In the genomic region with DNA sequence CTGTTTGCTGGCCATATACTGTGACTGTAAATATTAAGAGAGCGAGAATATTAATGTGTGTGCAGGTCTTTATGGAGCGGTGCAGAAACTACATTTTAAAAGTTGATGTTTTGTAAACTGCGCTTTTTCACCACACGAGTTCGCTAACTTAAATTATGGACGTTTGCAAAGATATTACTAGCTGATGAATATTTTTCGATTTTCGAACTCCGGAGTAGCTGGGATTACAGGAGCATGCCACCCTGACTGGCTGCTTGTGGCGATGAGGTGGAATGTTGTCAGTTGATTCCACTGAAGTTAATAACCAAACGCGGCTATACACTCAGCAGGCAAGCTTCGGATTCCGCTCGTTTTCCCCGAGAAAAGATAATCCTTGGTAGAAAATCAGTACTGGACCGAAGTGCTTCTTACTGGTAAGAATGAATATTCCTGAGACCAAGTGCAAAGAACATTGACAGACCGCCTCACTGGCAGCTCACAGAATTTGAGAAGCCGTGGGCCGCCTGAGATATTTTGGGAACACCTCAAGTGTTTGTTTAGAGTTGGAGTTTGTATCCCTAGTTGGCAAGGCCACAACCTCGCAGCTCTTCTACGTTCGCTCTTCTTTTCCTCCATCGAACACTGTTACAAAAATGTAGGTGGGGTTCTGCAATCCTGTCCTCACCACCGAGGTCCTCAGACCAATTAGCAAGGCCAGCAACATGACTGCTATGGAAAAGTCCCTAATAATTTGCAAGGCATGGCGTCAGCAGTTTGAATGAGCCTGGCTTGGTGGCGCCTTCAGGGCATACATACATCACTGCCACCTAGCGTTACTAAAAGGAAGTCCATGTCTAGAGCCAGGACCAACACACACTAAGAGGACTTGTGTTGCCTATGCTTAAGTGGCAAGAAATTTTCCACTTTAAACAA, we compare ENCODE assay signal across 8 mouse cellular contexts. TPM values are rescaled to one million over a fixed set of nuclear protein-coding genes. Genes with fewer than 3 reads are reported as not detected.
DNase-seq lines count a peak whose midpoint lies in the region; ATAC-seq and TF ChIP-seq lines count a peak whose summit lies in the region.

No protein-coding gene starts in this region.

- TF ChIP-seq EP300 in ES-Bruce4 (IDR thresholded peaks at IDR 0.05; ENCODE audit: insufficient read depth, low read depth, low read length): no peak
- TF ChIP-seq EP300 in stomach, postnatal 0 days (optimal IDR thresholded peaks at IDR 0.05): no peak

- H3K4me1 ChIP-seq in ES-Bruce4 (ENCODE audit: control insufficient read depth, insufficient read depth, low read length): no peaks in the 10 kb centered on the region
- H3K4me1 ChIP-seq in heart, embryonic 15.5 days (replicated peaks): peaks cover 11% of the 10 kb centered on the region
- peaks cover 6% of the 10 kb centered on the region for H3K4me1 ChIP-seq in liver, embryonic 12.5 days
- H3K4me1 ChIP-seq in stomach, postnatal 0 days (replicated peaks; ENCODE audit: control insufficient read depth, insufficient read depth): no peaks in the 10 kb centered on the region; the same call in 1 of the 2 replicates

- no peak overlapping the region for H3K27ac ChIP-seq in ES-Bruce4 (ENCODE audit: insufficient read depth, low read length)
- H3K27ac ChIP-seq in heart, embryonic 15.5 days: peak overlapping the region; percentile 73
- H3K27ac ChIP-seq in liver, embryonic 12.5 days: 0 out of 2 replicates have a peak overlapping the region, but pooled peaks have one; percentile 39
- H3K27ac ChIP-seq in stomach, postnatal 0 days (replicated peaks): peak overlapping the region; percentile 88; the same call in 1 of the 2 replicates

- H3K4me2 ChIP-seq in heart, embryonic 15.5 days: peak overlapping the region; percentile 96
- peak overlapping the region; percentile 96 for H3K4me2 ChIP-seq in liver, embryonic 12.5 days
- H3K4me2 ChIP-seq in stomach, postnatal 0 days (replicated peaks; ENCODE audit: low read depth): peak overlapping the region; percentile 95

- peak; percentile 63 for TF ChIP-seq CTCF in ES-Bruce4 (IDR thresholded peaks at IDR 0.05; ENCODE audit: low read depth, low read length)
- peak; percentile 97 for TF ChIP-seq CTCF in stomach, postnatal 0 days (IDR thresholded peaks at IDR 0.05; ENCODE audit: low read depth)

- WGBS in heart, embryonic 15.5 days: 10% methylated on average over 28 of the region's 28 CpGs
- WGBS in liver, embryonic 12.5 days (ENCODE audit: insufficient replicate concordance): 17% methylated on average over 28 of the region's 28 CpGs
- 11% methylated on average over 28 of the region's 28 CpGs for WGBS in stomach, postnatal 0 days

- DNase-seq in c-Kit-positive CD71-negative TER-119-negative erythroid progenitor cells, embryonic 14.5 days (ENCODE audit: low read depth): peak; percentile 60
- DNase-seq in fibroblast of lung, adult 2 months (ENCODE audit: low read depth): peak; percentile 83
- peak; percentile 84 for DNase-seq in kidney, postnatal 10 days
- DNase-seq in naive thymus-derived CD4-positive, alpha-beta T cell, adult 2 months (ENCODE audit: low read depth): peak; percentile 50
- peak; percentile 66 for DNase-seq in stomach, postnatal 0 days (ENCODE audit: low spot score)

- H3K4me3 ChIP-seq in ES-Bruce4 (ENCODE audit: low read depth, low read length): peak overlapping the region; percentile 57
- H3K4me3 ChIP-seq in heart, embryonic 15.5 days: peak overlapping the region; percentile 80
- H3K4me3 ChIP-seq in liver, embryonic 12.5 days: peak overlapping the region; percentile 68
- H3K4me3 ChIP-seq in stomach, postnatal 0 days (ENCODE audit: low read depth, low read length): peak overlapping the region; percentile 79

- peaks cover 5% of the 10 kb centered on the region for H3K27me3 ChIP-seq in ES-Bruce4 (ENCODE audit: control insufficient read depth, insufficient read depth, low read length, poor library complexity, severe bottlenecking)
- H3K27me3 ChIP-seq in heart, embryonic 15.5 days: no peaks in the 10 kb centered on the region
- no peaks in the 10 kb centered on the region for H3K27me3 ChIP-seq in liver, embryonic 12.5 days (replicated peaks)
- no peaks in the 10 kb centered on the region for H3K27me3 ChIP-seq in stomach, postnatal 0 days (ENCODE audit: control insufficient read depth, insufficient read depth, low read length)

- H3K36me3 ChIP-seq in ES-Bruce4 (ENCODE audit: control insufficient read depth, insufficient read depth, low read length, poor library complexity, severe bottlenecking): no peaks in the 10 kb centered on the region
- no peaks in the 10 kb centered on the region for H3K36me3 ChIP-seq in heart, embryonic 15.5 days
- H3K36me3 ChIP-seq in liver, embryonic 12.5 days: no peaks in the 10 kb centered on the region; the same call in 1 of the 2 replicates
- H3K36me3 ChIP-seq in stomach, postnatal 0 days (ENCODE audit: control insufficient read depth, insufficient read depth, low read length): no peaks in the 10 kb centered on the region

- ATAC-seq in heart, embryonic 15.5 days (replicated peaks; ENCODE audit: insufficient number of reproducible peaks, insufficient read depth, low FRiP score, low read depth): peak; percentile 78; the same call in 1 of the 2 replicates
- peak; percentile 58 for ATAC-seq in liver, embryonic 12.5 days
- ATAC-seq in stomach, postnatal 0 days (ENCODE audit: low FRiP score, low TSS enrichment): peak; percentile 82

- TF ChIP-seq POLR2A in ES-Bruce4 (IDR thresholded peaks at IDR 0.05; ENCODE audit: insufficient read depth, low read length): no peak

- peak overlapping the region; percentile 91 for H3K9ac ChIP-seq in ES-Bruce4 (ENCODE audit: low read depth, poor library complexity, severe bottlenecking)
- H3K9ac ChIP-seq in heart, embryonic 15.5 days: peak overlapping the region; percentile 92
- H3K9ac ChIP-seq in liver, embryonic 12.5 days: peak overlapping the region; percentile 82
- H3K9ac ChIP-seq in stomach, postnatal 0 days (ENCODE audit: low read length): peak overlapping the region; percentile 91

- H3K9me3 ChIP-seq in ES-Bruce4 (replicated peaks; ENCODE audit: control insufficient read depth, insufficient read depth, low read length, poor library complexity, severe bottlenecking): no peaks in the 10 kb centered on the region
- no peaks in the 10 kb centered on the region for H3K9me3 ChIP-seq in heart, embryonic 15.5 days (replicated peaks)
- no peaks in the 10 kb centered on the region for H3K9me3 ChIP-seq in liver, embryonic 12.5 days (replicated peaks)
- H3K9me3 ChIP-seq in stomach, postnatal 0 days (ENCODE audit: control insufficient read depth, low read length): no peaks in the 10 kb centered on the region

RNA-seq across cellular contexts. Expression of a gene that starts 0.7 kb away (rescaled TPM):
- polyA plus RNA-seq in ES-Bruce4 (2011; ENCODE audit: insufficient read depth, insufficient read length, low read depth, missing spikeins): 6.4 and 9.2 TPM in 2 replicates
- 7.8 and 10.9 TPM in 2 replicates for polyA plus RNA-seq in heart, embryonic 15.5 days (2015; fragmentation: Nextera tagmentation; extraction: Ambion mirVana)
- 6.3 and 7.1 TPM in 2 replicates for polyA plus RNA-seq in liver, embryonic 12.5 days (2016; fragmentation: Nextera tagmentation; extraction: Ambion mirVana)
- polyA plus RNA-seq in stomach, postnatal 0 days (2015; fragmentation: Nextera tagmentation; extraction: Ambion mirVana): 8.5 and 9.2 TPM in 2 replicates

RNA-seq across cellular contexts. Expression of a gene that starts 23.2 kb away (rescaled TPM):
- polyA plus RNA-seq in ES-Bruce4 (2011; ENCODE audit: insufficient read depth, insufficient read length, low read depth, missing spikeins): not detected in 2 replicates
- not detected in 2 replicates for polyA plus RNA-seq in heart, embryonic 15.5 days (2015; fragmentation: Nextera tagmentation; extraction: Ambion mirVana)
- not detected in 2 replicates for polyA plus RNA-seq in liver, embryonic 12.5 days (2016; fragmentation: Nextera tagmentation; extraction: Ambion mirVana)
- not detected in 2 replicates for polyA plus RNA-seq in stomach, postnatal 0 days (2015; fragmentation: Nextera tagmentation; extraction: Ambion mirVana)

RNA-seq across cellular contexts. Expression of a gene that starts 38.4 kb away (rescaled TPM):
- 1.6 and 2.0 TPM in 2 replicates for polyA plus RNA-seq in ES-Bruce4 (2011; ENCODE audit: insufficient read depth, insufficient read length, low read depth, missing spikeins)
- 1.0 and 2.4 TPM in 2 replicates for polyA plus RNA-seq in heart, embryonic 15.5 days (2015; fragmentation: Nextera tagmentation; extraction: Ambion mirVana)
- 1.9 and 2.0 TPM in 2 replicates for polyA plus RNA-seq in liver, embryonic 12.5 days (2016; fragmentation: Nextera tagmentation; extraction: Ambion mirVana)
- polyA plus RNA-seq in stomach, postnatal 0 days (2015; fragmentation: Nextera tagmentation; extraction: Ambion mirVana): 7.7 and 9.6 TPM in 2 replicates
